Mouse (Mus musculus) MEL (cell line): Measurements from ENCODE around the gene Tnfrsf4.

Source experiments
- CHD2 ChIP-seq: IDR thresholded peaks from 2 replicates; pipeline ENCODE4 v1.6.1; 2011; ENCODE audit warnings: low read length, improper control_type of control experiment
- CTCF ChIP-seq, 3 experiments: IDR thresholded peaks in 2 of 3; conservative IDR thresholded peaks in 1 of 3; 2 replicates each; pipeline ENCODE4 v1.5.1; 2011 to 2012; ENCODE audit warnings: low read length in 3 of 3, low read depth in 2 of 3, mild to moderate bottlenecking in 2 of 3, improper control_type of control experiment in 1 of 3, inconsistent platforms in 1 of 3, mixed read lengths in 1 of 3, moderate library complexity in 1 of 3; ENCODE audit not compliant: control insufficient read depth in 1 of 3, insufficient read depth in 1 of 3, poor library complexity in 1 of 3, severe bottlenecking in 1 of 3
- E2F4 ChIP-seq: IDR thresholded peaks from 2 replicates; pipeline ENCODE4 v1.6.1; 2011; ENCODE audit warnings: low read depth, low read length, improper control_type of control experiment, borderline replicate concordance
- EP300 ChIP-seq, 2 experiments: IDR thresholded peaks; 2 replicates each; pipeline ENCODE4 v1.6.1; 2011; ENCODE audit warnings: improper control_type of control experiment in 2 of 2, low read length in 2 of 2, low read depth in 1 of 2, mild to moderate bottlenecking in 1 of 2
- GATA1 ChIP-seq: IDR thresholded peaks from 2 replicates; pipeline ENCODE4 v1.6.1; 2011; ENCODE audit warnings: low read depth, low read length, improper control_type of control experiment
- MAX ChIP-seq: IDR thresholded peaks from 2 replicates; pipeline ENCODE4 v1.6.1; 2011; ENCODE audit warnings: low read length, improper control_type of control experiment
- MAZ ChIP-seq: IDR thresholded peaks from 2 replicates; pipeline ENCODE4 v1.6.1; 2012; ENCODE audit warnings: low read depth, mild to moderate bottlenecking, inconsistent platforms, low read length, improper control_type of control experiment
- MEF2A ChIP-seq: IDR thresholded peaks from 2 replicates; pipeline ENCODE4 v1.6.1; 2014; ENCODE audit warnings: low read depth, mild to moderate bottlenecking, inconsistent platforms, low read length, improper control_type of control experiment; ENCODE audit not compliant: poor library complexity, insufficient replicate concordance, severe bottlenecking; ENCODE audit errors: extremely low read depth
- NELFE ChIP-seq: IDR thresholded peaks from 2 replicates; pipeline ENCODE4 v1.6.1; 2011; ENCODE audit warnings: low read depth, low read length, improper control_type of control experiment
- POLR2A ChIP-seq, 2 experiments: IDR thresholded peaks; 2 replicates each; pipeline ENCODE4 v1.6.1; 2011 to 2012; ENCODE audit warnings: low read length in 2 of 2, mild to moderate bottlenecking in 2 of 2, control low read depth in 1 of 2, improper control_type of control experiment in 1 of 2, low read depth in 1 of 2, moderate library complexity in 1 of 2; ENCODE audit not compliant: control insufficient read depth in 1 of 2, insufficient read depth in 1 of 2, poor library complexity in 1 of 2
- POLR2AphosphoS5 ChIP-seq: IDR thresholded peaks from 2 replicates; pipeline ENCODE4 v1.6.1; 2012; ENCODE audit warnings: low read depth, borderline replicate concordance, mild to moderate bottlenecking, inconsistent platforms, low read length, moderate library complexity, mixed read lengths
- SMC3 ChIP-seq: IDR thresholded peaks from 2 replicates; pipeline ENCODE4 v1.6.1; 2011; ENCODE audit warnings: low read depth, low read length, improper control_type of control experiment
- TCF12 ChIP-seq: IDR thresholded peaks from 2 replicates; pipeline ENCODE4 v1.6.1; 2014; ENCODE audit warnings: low read depth, mild to moderate bottlenecking, inconsistent platforms, low read length, improper control_type of control experiment, moderate library complexity
- ZNF384 ChIP-seq: IDR thresholded peaks from 2 replicates; pipeline ENCODE4 v1.6.1; 2012; ENCODE audit warnings: low read depth, mild to moderate bottlenecking, inconsistent platforms, low read length, improper control_type of control experiment

DNA sequence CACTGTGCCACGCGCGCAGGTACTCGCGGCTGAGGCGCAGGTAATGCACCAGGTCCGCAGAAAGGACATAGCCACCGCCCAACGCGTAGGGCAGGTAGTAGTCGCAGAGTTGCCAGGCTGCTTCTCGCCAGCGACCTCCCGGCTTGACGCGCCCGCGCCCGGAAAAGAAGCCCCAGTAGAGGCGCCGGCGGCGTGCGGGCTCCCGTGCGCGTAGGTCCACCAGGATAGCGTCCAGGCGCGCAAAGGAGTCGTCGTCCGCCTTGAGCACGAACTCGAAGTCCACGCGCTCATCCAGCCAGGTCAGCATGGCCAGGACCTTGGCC, 21.8 kb upstream of the Tnfrsf4 start:
- TF ChIP-seq GATA1: no peak
- TF ChIP-seq TCF12: no peak
- no peak for TF ChIP-seq MAX
- TF ChIP-seq CHD2: no peak
- no peak for TF ChIP-seq POLR2A (IDR thresholded peaks at IDR 0.05; ENCODE audit: control insufficient read depth in 1 of 2, insufficient read depth in 1 of 2, low read depth in 1 of 2, low read length in 2 of 2, poor library complexity in 1 of 2)
- no peak for TF ChIP-seq SMC3
- no peak for TF ChIP-seq CTCF (IDR thresholded peaks at IDR 0.05 in 2 of 3, conservative IDR thresholded peaks at IDR 0.05 in 1 of 3; ENCODE audit: control insufficient read depth in 1 of 3, insufficient read depth in 1 of 3, low read depth in 2 of 3, low read length in 3 of 3, poor library complexity in 1 of 3, severe bottlenecking in 1 of 3)
- no peak for TF ChIP-seq POLR2AphosphoS5
- no peak for TF ChIP-seq MAZ
- no peak for TF ChIP-seq ZNF384
- TF ChIP-seq NELFE: no peak
- TF ChIP-seq MEF2A: no peak
- TF ChIP-seq E2F4: no peak
- no peak for TF ChIP-seq EP300 (IDR thresholded peaks at IDR 0.05; ENCODE audit: low read depth in 1 of 2, low read length in 2 of 2)
